Mouse (Mus musculus): ENCODE results near the gene Lhpp. TPM values are rescaled to one million over a fixed set of nuclear protein-coding genes. Genes with fewer than 3 reads are reported as not detected.
A peak's percentile ranks its signal among the peaks of the same experiment; 100 is the strongest.

Lhpp gene
- polyA plus RNA-seq, 1 experiment from 2014 or later: 17.4 TPM

DNA sequence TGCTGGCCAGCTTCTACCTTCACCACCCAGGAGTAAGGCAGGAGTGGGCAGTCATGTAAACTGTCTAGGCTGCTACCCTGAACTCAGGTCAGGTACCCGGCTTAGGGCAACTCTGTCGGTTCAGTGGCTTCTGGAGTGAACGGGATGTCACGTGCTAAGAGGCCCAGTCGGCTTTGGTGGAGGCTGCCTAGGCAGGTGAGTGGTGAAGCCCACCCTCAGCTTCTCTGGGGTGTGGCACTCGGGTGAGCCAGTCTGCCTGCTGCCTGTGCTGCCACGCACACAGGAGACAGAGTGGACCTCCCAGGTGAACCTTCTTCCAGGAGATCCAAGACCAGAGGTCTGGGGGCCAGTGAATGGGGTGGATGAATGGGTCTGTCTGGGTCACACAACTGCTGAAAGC, 102.5 kb downstream of the Lhpp start:
- Histone ChIP-seq H3K36me3 (0 out of 2 replicates have a peak, but pooled peaks cover 2% of the 10 kb centered on the region), H3K27ac (replicated peaks) (0 out of 2 replicates have a peak overlapping the region, but pooled peaks have one; percentile 17), H3K4me3 (replicated peaks) (no peak overlapping the region), H3K27me3 (no peaks in the 10 kb centered on the region), H3K4me2 (replicated peaks) (no peak overlapping the region), H3K4me1 (peaks cover 46% of the 10 kb centered on the region), H3K9me3 (replicated peaks) (no peaks in the 10 kb centered on the region), H3K9ac (no peak overlapping the region)
- 73% methylated on average over 7 of the region's 7 CpGs for WGBS
- no peak for ATAC-seq (ENCODE audit: insufficient number of reproducible peaks, low FRiP score, low TSS enrichment, low read depth)

GRCm38 (mm10) chr7:132713483-132714126, 103.2 kb downstream of the Lhpp start:
- Histone ChIP-seq H3K36me3 (0 out of 2 replicates have a peak, but pooled peaks cover 2% of the 10 kb centered on the region), H3K27ac (replicated peaks) (peak overlapping the region; percentile 86), H3K27me3 (no peaks in the 10 kb centered on the region), H3K4me3 (replicated peaks) (no peak overlapping the region), H3K4me2 (replicated peaks) (no peak overlapping the region), H3K4me1 (peaks cover 48% of the 10 kb centered on the region), H3K9ac (no peak overlapping the region), H3K9me3 (replicated peaks) (no peaks in the 10 kb centered on the region)
- 63% methylated on average over 8 of the region's 8 CpGs for WGBS
- no peak for ATAC-seq (ENCODE audit: insufficient number of reproducible peaks, low FRiP score, low TSS enrichment, low read depth)

DNA sequence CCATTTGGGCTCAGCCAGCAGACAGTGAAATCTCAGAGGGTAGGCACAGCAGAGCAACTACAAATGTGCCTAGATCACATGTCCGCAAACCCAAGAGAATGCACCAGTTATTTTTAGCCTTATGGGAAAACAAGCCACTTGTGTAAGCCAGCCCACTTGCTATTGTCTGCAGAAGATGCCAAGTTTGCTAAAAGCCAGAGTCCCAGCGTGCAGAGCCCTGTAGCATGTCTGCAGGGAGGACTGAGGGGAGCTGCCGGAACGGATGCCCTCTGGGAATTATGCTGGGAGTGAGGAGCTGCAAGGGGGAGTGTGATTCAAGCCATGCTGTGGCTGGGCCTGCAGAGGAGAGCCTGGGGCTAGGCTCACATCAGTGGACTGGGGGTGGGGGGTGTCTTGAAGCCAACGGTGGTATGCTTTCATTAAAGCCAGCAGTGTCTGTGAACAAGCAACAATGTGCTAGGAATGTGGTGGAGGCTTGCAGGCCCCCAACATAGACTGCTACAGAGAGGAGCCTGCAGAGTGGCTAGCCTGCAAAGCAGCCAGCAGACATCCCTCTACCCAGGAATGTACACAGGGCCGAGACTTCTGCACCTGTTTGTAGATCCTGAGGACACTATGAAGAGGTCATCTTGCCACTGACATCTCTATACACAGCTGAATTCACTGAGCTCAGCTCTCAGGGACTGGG, 103.9 kb downstream of the Lhpp start:
- Histone ChIP-seq H3K4me1 (peaks cover 53% of the 10 kb centered on the region), H3K36me3 (0 out of 2 replicates have a peak, but pooled peaks cover 2% of the 10 kb centered on the region), H3K27ac (replicated peaks) (peak overlapping the region; percentile 86), H3K9ac (no peak overlapping the region), H3K4me3 (replicated peaks) (no peak overlapping the region), H3K27me3 (no peaks in the 10 kb centered on the region), H3K9me3 (replicated peaks) (no peaks in the 10 kb centered on the region), H3K4me2 (replicated peaks) (no peak overlapping the region)
- peak; percentile 77 for ATAC-seq (ENCODE audit: insufficient number of reproducible peaks, low FRiP score, low TSS enrichment, low read depth)
- WGBS: 11% methylated on average over 6 of the region's 6 CpGs

DNA sequence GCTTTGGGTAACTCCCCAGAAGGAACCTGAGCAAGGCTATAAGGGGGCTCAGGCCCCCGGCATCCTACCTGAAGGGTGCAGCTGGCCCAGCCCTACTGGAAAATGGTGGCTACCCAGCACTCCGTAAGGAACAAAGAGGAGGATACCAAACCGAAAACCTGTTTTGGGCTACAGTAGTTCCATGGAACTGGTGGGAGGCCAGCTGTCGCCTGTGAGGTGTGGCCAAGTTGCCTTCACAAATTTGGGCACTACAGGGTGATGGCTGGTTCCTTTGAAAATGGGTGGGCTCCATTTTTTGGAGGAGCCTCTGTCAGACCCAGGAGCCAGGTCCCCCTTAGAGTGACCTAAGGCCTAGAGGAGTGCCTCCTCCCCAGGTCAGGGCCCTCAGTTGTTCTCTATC, 104.8 kb downstream of the Lhpp start:
- peak overlapping the region; percentile 86 for H3K27ac ChIP-seq (replicated peaks)
- no peak overlapping the region for H3K9ac ChIP-seq
- H3K4me3 ChIP-seq (replicated peaks): no peak overlapping the region
- no peaks in the 10 kb centered on the region for H3K27me3 ChIP-seq
- H3K36me3 ChIP-seq: 0 out of 2 replicates have a peak, but pooled peaks cover 2% of the 10 kb centered on the region
- H3K4me2 ChIP-seq (replicated peaks): no peak overlapping the region
- H3K9me3 ChIP-seq (replicated peaks): no peaks in the 10 kb centered on the region
- 90% methylated on average over 4 of the region's 4 CpGs for WGBS
- H3K4me1 ChIP-seq: peaks cover 58% of the 10 kb centered on the region
- no peak for ATAC-seq (ENCODE audit: insufficient number of reproducible peaks, low FRiP score, low TSS enrichment, low read depth)

- 81% methylated on average over 4 of the region's 4 CpGs for WGBS
- Histone ChIP-seq H3K9ac (no peak overlapping the region), H3K4me2 (replicated peaks) (no peak overlapping the region), H3K4me1 (peaks cover 51% of the 10 kb centered on the region), H3K36me3 (no peaks in the 10 kb centered on the region), H3K9me3 (replicated peaks) (no peaks in the 10 kb centered on the region), H3K27me3 (no peaks in the 10 kb centered on the region), H3K27ac (replicated peaks) (no peak overlapping the region; the same call in 1 of the 2 replicates), H3K4me3 (replicated peaks) (no peak overlapping the region)
- no peak for ATAC-seq (ENCODE audit: insufficient number of reproducible peaks, low FRiP score, low TSS enrichment, low read depth)
These were observed 109.1 kb downstream of the Lhpp start for GRCm38 (mm10) chr7:132719570-132719969.

- H3K27ac ChIP-seq (replicated peaks): no peak overlapping the region
- ATAC-seq (ENCODE audit: insufficient number of reproducible peaks, low FRiP score, low TSS enrichment, low read depth): no peak
- H3K4me1 ChIP-seq: peaks cover 46% of the 10 kb centered on the region
- H3K27me3 ChIP-seq: no peaks in the 10 kb centered on the region
- no peak overlapping the region for H3K4me2 ChIP-seq (replicated peaks)
- no peak overlapping the region for H3K4me3 ChIP-seq (replicated peaks)
- 77% methylated on average over 8 of the region's 8 CpGs for WGBS
- H3K9me3 ChIP-seq (replicated peaks): no peaks in the 10 kb centered on the region
- H3K9ac ChIP-seq: no peak overlapping the region
- H3K36me3 ChIP-seq: no peaks in the 10 kb centered on the region
These were observed 110.1 kb downstream of the Lhpp start for GRCm38 (mm10) chr7:132720562-132720961.

- H3K4me2 ChIP-seq (replicated peaks): no peak overlapping the region
- no peaks in the 10 kb centered on the region for H3K9me3 ChIP-seq (replicated peaks)
- H3K4me1 ChIP-seq: peaks cover 54% of the 10 kb centered on the region
- no peak overlapping the region for H3K9ac ChIP-seq
- H3K4me3 ChIP-seq (replicated peaks): no peak overlapping the region
- no peak overlapping the region for H3K27ac ChIP-seq (replicated peaks)
- no peaks in the 10 kb centered on the region for H3K27me3 ChIP-seq
- WGBS: 92% methylated on average over 12 of the region's 12 CpGs
- no peak for ATAC-seq (ENCODE audit: insufficient number of reproducible peaks, low FRiP score, low TSS enrichment, low read depth)
- no peaks in the 10 kb centered on the region for H3K36me3 ChIP-seq
These were observed 112.2 kb downstream of the Lhpp start for GRCm38 (mm10) chr7:132722401-132723370.

- peak; percentile 66 for ATAC-seq (ENCODE audit: insufficient number of reproducible peaks, low FRiP score, low TSS enrichment, low read depth)
- Histone ChIP-seq H3K4me1 (peaks cover 49% of the 10 kb centered on the region), H3K27ac (replicated peaks) (no peak overlapping the region), H3K9me3 (replicated peaks) (no peaks in the 10 kb centered on the region), H3K36me3 (no peaks in the 10 kb centered on the region), H3K4me2 (replicated peaks) (no peak overlapping the region), H3K4me3 (replicated peaks) (no peak overlapping the region), H3K27me3 (no peaks in the 10 kb centered on the region), H3K9ac (no peak overlapping the region)
- WGBS: 67% methylated on average over 11 of the region's 11 CpGs
These were observed 113.5 kb downstream of the Lhpp start for GRCm38 (mm10) chr7:132723906-132724305.

DNA sequence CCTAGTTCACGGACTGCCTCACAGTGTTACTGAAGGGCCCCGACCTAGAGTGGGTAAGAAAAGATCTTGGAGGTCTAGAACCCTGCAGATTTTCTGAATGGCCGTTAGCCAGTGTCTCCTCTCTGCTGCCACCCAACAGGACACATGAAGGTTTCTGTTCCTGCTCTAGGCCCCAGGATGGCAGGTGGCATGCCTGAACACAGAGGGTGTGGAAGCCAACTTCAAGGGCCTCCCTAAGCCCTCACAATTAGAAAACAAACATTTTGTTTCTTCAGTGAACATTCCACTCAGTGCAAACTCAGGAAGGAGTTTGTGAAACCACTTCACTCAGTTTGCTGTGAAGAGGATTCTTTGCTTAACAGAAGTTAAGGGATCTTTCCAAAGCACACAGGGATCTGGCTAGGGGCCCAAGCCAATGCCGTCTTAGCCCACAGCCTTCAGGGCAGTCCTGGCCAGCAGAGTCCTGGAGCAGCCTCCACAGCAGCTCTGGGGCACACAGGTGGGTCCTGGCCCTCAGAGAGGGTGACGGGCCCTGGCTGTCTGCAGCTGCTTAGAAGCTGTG, 114.1 kb downstream of the Lhpp start:
- Histone ChIP-seq H3K36me3 (peaks cover under 1% of the 10 kb centered on the region; the same call in 1 of the 2 replicates), H3K27me3 (no peaks in the 10 kb centered on the region), H3K9me3 (replicated peaks) (no peaks in the 10 kb centered on the region), H3K4me3 (replicated peaks) (no peak overlapping the region), H3K4me2 (replicated peaks) (no peak overlapping the region), H3K9ac (no peak overlapping the region), H3K4me1 (peaks cover 47% of the 10 kb centered on the region), H3K27ac (replicated peaks) (peak overlapping the region; percentile 29; the same call in 1 of the 2 replicates)
- 80% methylated on average over 5 of the region's 5 CpGs for WGBS
- no peak for ATAC-seq (ENCODE audit: insufficient number of reproducible peaks, low FRiP score, low TSS enrichment, low read depth)

GRCm38 (mm10) chr7:132726106-132726861, 115.8 kb downstream of the Lhpp start:
- Histone ChIP-seq H3K4me2 (replicated peaks) (no peak overlapping the region), H3K27me3 (no peaks in the 10 kb centered on the region), H3K27ac (replicated peaks) (peak overlapping the region; percentile 77), H3K4me1 (peaks cover 47% of the 10 kb centered on the region), H3K9me3 (replicated peaks) (no peaks in the 10 kb centered on the region), H3K4me3 (replicated peaks) (no peak overlapping the region), H3K9ac (no peak overlapping the region), H3K36me3 (peaks cover 5% of the 10 kb centered on the region; the same call in 1 of the 2 replicates)
- no peak for ATAC-seq (ENCODE audit: insufficient number of reproducible peaks, low FRiP score, low TSS enrichment, low read depth)
- 41% methylated on average over 13 of the region's 13 CpGs for WGBS

Measured in embryonic facial prominence, embryonic 15.5 days (tissue).